Mouse (Mus musculus) ovary, adult 2 months (tissue): ENCODE data around the gene Gpr33. TPM values are rescaled to one million over a fixed set of nuclear protein-coding genes. Genes with fewer than 3 reads are reported as not detected.

Experiments used
- polyA plus RNA-seq: library from polyadenylated mRNA; depleted of rRNA; stranded (reverse); fragments of >200 nt; gene quantifications from 2 replicates; pipeline ENCODE4 v1.2.3, GENCODE M21; 2012; rRNA removed

Gene Gpr33
- polyA plus RNA-seq: 1.3 and 1.9 TPM in 2 replicates

GRCm38 (mm10) chr12:52027963-52028362, at the start of gene Gpr33:
Gene Gpr33 (minus strand): TSS chr12:52028063.

DNA sequence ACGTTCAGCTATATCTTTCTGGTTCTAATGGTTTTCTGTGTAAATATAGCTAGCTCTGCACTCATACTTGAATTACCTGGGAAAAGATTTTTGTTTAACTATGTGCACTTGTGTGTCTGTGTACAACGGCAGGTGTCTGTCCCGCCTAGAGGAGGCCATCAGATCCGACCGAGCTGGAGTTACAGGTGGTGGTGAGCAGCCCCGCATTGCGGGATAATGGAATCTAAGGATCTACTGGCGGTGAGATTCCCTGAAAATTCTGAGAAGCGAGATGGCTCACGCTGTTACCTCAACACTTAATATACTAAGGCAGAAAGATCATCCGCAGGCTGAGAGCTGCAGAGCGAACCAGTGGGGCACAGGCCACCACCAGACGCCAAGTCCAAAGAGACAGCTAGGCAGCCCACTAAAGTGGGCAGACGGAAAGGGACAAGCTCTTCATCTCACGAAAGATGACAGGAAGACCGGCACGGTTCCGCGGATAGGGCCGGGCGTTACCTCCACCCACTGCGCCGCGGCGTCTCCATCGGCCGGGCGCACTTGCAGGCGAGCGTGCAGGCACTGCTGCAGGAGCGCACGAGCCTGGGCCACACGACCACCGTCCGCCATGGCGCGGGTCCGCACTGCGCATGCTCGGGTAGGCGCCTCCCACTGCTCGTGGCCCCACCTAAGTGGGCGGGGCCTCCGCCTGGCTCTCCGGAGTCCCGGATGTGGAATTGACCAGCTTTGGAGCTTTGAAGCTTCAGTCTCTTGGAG, 21.8 kb downstream of the Gpr33 start, which contains the start of gene Dtd2:
Gene Dtd2, minus strand, starts transcription at position 625 of the 756 bp plus-strand sequence.

Other genes starting within 250 kb of the Gpr33 start
- 15.3 and 15.6 TPM in 2 replicates for gene Hectd1, start 198.5 kb downstream of the Gpr33 start, polyA plus RNA-seq
- 71.0 and 74.0 TPM in 2 replicates for gene Heatr5a, start 56.7 kb downstream of the Gpr33 start, polyA plus RNA-seq
- 5.7 and 8.0 TPM in 2 replicates for gene Dtd2, start 21.6 kb downstream of the Gpr33 start, polyA plus RNA-seq
- 1.2 and 2.3 TPM in 2 replicates for gene Nubpl, start 69.7 kb upstream of the Gpr33 start, polyA plus RNA-seq